Mouse (Mus musculus) E14TG2a.4 (cell line): Measurements from ENCODE around the gene Wipf1.

Experiments used
- CTCF ChIP-seq: conservative IDR thresholded peaks from 2 replicates; pipeline ENCODE4 v1.5.1; 2014; ENCODE audit warnings: low read length
- NANOG ChIP-seq: IDR thresholded peaks from 2 replicates; pipeline ENCODE4 v1.6.1; 2014; ENCODE audit warnings: borderline replicate concordance, low read length, mixed read lengths

- no peak for TF ChIP-seq CTCF
- no peak for TF ChIP-seq NANOG
These were observed 123.1 kb downstream of the Wipf1 start for GRCm38 (mm10) chr2:73406336-73406915.
